Comparison of ENCODE assay signal across 10 mouse cellular contexts in the genomic region with DNA sequence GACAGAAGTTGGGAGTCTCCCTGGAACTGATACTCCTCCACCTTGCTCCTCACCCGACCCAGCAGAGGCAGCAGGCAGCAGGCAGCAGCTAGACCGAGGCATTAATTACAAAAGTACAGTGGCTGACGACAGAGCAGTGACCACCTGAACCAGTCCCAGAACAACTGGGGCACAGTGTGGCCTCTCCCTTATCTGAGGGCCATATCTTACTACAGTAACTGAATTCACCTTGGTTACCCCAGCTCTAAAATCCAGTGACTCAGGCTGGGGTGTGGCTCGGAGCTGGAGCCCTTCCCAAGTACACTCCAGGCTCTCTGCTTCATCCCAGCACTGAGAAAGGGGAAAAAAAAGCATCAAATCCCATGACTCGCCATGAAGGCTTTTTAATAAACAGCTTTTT. TPM values are rescaled to one million over a fixed set of nuclear protein-coding genes. Genes with fewer than 3 reads are reported as not detected.
DNase-seq lines count a peak whose midpoint lies in the region; ATAC-seq lines count a peak whose summit lies in the region.
"Had no signal": no experiment of that assay in that cellular context is flagged by ENCODE, and none has a peak within 500 bp of the region (broad histone marks: within the 10 kb centered on the region; RNA-seq: fewer than 3 reads in every experiment).

No protein-coding gene starts in this region.

- no peaks in the 10 kb centered on the region for H3K27me3 ChIP-seq in limb, embryonic 15.5 days
- H3K27me3 ChIP-seq in limb, embryonic 10.5 days (ENCODE audit: low read depth, poor library complexity, severe bottlenecking), result no peaks in the 10 kb centered on the region
- H3K27me3 ChIP-seq in forebrain, embryonic 13.5 days, result no peaks in the 10 kb centered on the region
- H3K27me3 ChIP-seq: midbrain, embryonic 12.5 days had no signal

- peak overlapping the region; percentile 38; the same call in 1 of the 2 replicates for H3K27ac ChIP-seq in limb, embryonic 15.5 days
- H3K27ac ChIP-seq in limb, embryonic 10.5 days, result no peak overlapping the region
- no peak overlapping the region for H3K27ac ChIP-seq in forebrain, embryonic 13.5 days
- H3K27ac ChIP-seq: hindbrain, postnatal 0 days; midbrain, embryonic 12.5 days had no signal

- no peaks in the 10 kb centered on the region for H3K9me3 ChIP-seq in limb, embryonic 15.5 days
- H3K9me3 ChIP-seq in limb, embryonic 10.5 days (replicated peaks), result no peaks in the 10 kb centered on the region
- no peaks in the 10 kb centered on the region for H3K9me3 ChIP-seq in forebrain, embryonic 13.5 days (replicated peaks)
- H3K9me3 ChIP-seq: midbrain, embryonic 12.5 days had no signal

- H3K4me1 ChIP-seq in limb, embryonic 15.5 days, result peaks cover 30% of the 10 kb centered on the region
- H3K4me1 ChIP-seq in limb, embryonic 10.5 days, result peaks cover 12% of the 10 kb centered on the region; the same call in 1 of the 2 replicates
- H3K4me1 ChIP-seq in forebrain, embryonic 13.5 days, result peaks cover 13% of the 10 kb centered on the region; the same call in 1 of the 2 replicates

- no peak for DNase-seq in limb, embryonic 10.5 days (ENCODE audit: low spot score)
- peak; percentile 37 to 39 for DNase-seq in gastrocnemius, postnatal 36 days
- peak; percentile 34 for DNase-seq in kidney, postnatal 14 days
- peak; percentile 49 for DNase-seq in urinary bladder, postnatal 25 days (ENCODE audit: low spot score)
- no peak for DNase-seq in embryo, embryonic 9.5 days (ENCODE audit: extremely low spot score)
- DNase-seq in right cerebral cortex, postnatal 4 days, result no peak

- intact Hi-C loops in gastrocnemius, postnatal 36 days (cut with DNase I), result no loop called here

- H3K9ac ChIP-seq in limb, embryonic 15.5 days, result no peak overlapping the region
- H3K9ac ChIP-seq in forebrain, embryonic 13.5 days, result no peak overlapping the region
- H3K9ac ChIP-seq: midbrain, embryonic 12.5 days had no signal

- no peak overlapping the region for H3K4me3 ChIP-seq in limb, embryonic 15.5 days
- no peak overlapping the region for H3K4me3 ChIP-seq in limb, embryonic 10.5 days
- no peak overlapping the region for H3K4me3 ChIP-seq in forebrain, embryonic 13.5 days
- H3K4me3 ChIP-seq: midbrain, embryonic 12.5 days had no signal

- no peak for ATAC-seq in limb, embryonic 15.5 days (ENCODE audit: insufficient number of reproducible peaks, low FRiP score, low TSS enrichment, low read depth)
- ATAC-seq in forebrain, embryonic 13.5 days, result no peak
- ATAC-seq: hindbrain, postnatal 0 days had no signal

- 40% methylated on average over 5 of the region's 5 CpGs for WGBS in limb, embryonic 15.5 days
- 65% methylated on average over 5 of the region's 5 CpGs for WGBS in limb, embryonic 10.5 days
- 69% methylated on average over 5 of the region's 5 CpGs for WGBS in forebrain, embryonic 13.5 days

- H3K36me3 ChIP-seq in limb, embryonic 15.5 days, result no peaks in the 10 kb centered on the region
- H3K36me3 ChIP-seq in limb, embryonic 10.5 days, result no peaks in the 10 kb centered on the region
- H3K36me3 ChIP-seq in forebrain, embryonic 13.5 days (ENCODE audit: poor library complexity, severe bottlenecking), result no peaks in the 10 kb centered on the region
- H3K36me3 ChIP-seq: midbrain, embryonic 12.5 days had no signal

- no peak overlapping the region for H3K4me2 ChIP-seq in limb, embryonic 15.5 days
- no peak overlapping the region for H3K4me2 ChIP-seq in forebrain, embryonic 13.5 days
- H3K4me2 ChIP-seq: midbrain, embryonic 12.5 days had no signal

RNA-seq across cellular contexts. Expression of a gene that starts 37.3 kb away (rescaled TPM):
- polyA plus RNA-seq in limb, embryonic 15.5 days (2015; fragmentation: Nextera tagmentation; extraction: Ambion mirVana), result 14.3 and 14.6 TPM in 2 replicates
- polyA plus RNA-seq in limb, embryonic 10.5 days (2016; fragmentation: Nextera tagmentation; extraction: Ambion mirVana), result 7.0 and 9.9 TPM in 2 replicates
- total RNA-seq in gastrocnemius, postnatal 36 days (2021), result 1 to 10 TPM; 3.1 to 4.0 TPM
- polyA plus RNA-seq in forebrain, embryonic 13.5 days (2015; fragmentation: Nextera tagmentation; extraction: Ambion mirVana), result 7.9 and 8.3 TPM in 2 replicates

Comparison
In these comparisons a context has a peak if more than half of its experiments do, and no peak if none do; other contexts are left out.
1. DNase-seq: peak in gastrocnemius, postnatal 36 days (2 of 2), kidney, postnatal 14 days (single experiment) and urinary bladder, postnatal 25 days (single experiment); none in limb, embryonic 10.5 days (single experiment), embryo, embryonic 9.5 days (single experiment) and right cerebral cortex, postnatal 4 days (single experiment).